Mouse (Mus musculus) lung, embryonic 14.5 days (tissue): ENCODE results near the gene Gmppa. TPM values are rescaled to one million over a fixed set of nuclear protein-coding genes. Genes with fewer than 3 reads are reported as not detected.

ENCODE experiments used
- ATAC-seq: fragments of 200-750 bp; cut with Nextera tagmentation; 2 replicates; pipeline ENCODE4 v1.8.0; 2017; ENCODE audit warnings: mild to moderate bottlenecking, moderate TSS enrichment, moderate library complexity; ENCODE audit not compliant: insufficient read depth
- DNase-seq: peaks from one replicate; pipeline ENCODE4 v3.0.0-alpha.2; 2015
- H3K27ac ChIP-seq: fragments of 300-500 bp; sonication (generic); 2 replicates; pipeline ENCODE4 v1.5.1; 2014; ENCODE audit warnings: low read depth, mild to moderate bottlenecking, moderate library complexity
- H3K27me3 ChIP-seq: fragments of 300-500 bp; sonication (generic); 2 replicates; pipeline ENCODE4 v1.6.1; 2014; ENCODE audit warnings: low read length, control low read depth; ENCODE audit not compliant: insufficient read depth
- H3K36me3 ChIP-seq: fragments of 300-500 bp; sonication (generic); 2 replicates; pipeline ENCODE4 v1.6.1; 2014; ENCODE audit warnings: control low read depth; ENCODE audit not compliant: insufficient read depth
- H3K4me1 ChIP-seq: fragments of 300-500 bp; sonication (generic); 2 replicates; pipeline ENCODE4 v1.6.1; 2014; ENCODE audit warnings: antibody characterized with exemption, control low read depth; ENCODE audit not compliant: insufficient read depth
- H3K4me2 ChIP-seq: fragments of 300-500 bp; sonication (generic); 2 replicates; pipeline ENCODE4 v1.6.1; 2014; ENCODE audit warnings: mild to moderate bottlenecking
- H3K4me3 ChIP-seq: fragments of 300-500 bp; sonication (generic); 2 replicates; pipeline ENCODE4 v1.5.1; 2014; ENCODE audit warnings: low read depth, low read length
- H3K9ac ChIP-seq: fragments of 300-500 bp; sonication (generic); 2 replicates; pipeline ENCODE4 v1.6.1; 2014
- H3K9me3 ChIP-seq: fragments of 300-500 bp; sonication (generic); 2 replicates; pipeline ENCODE4 v1.6.1; 2016; ENCODE audit warnings: low read depth, low read length, control low read depth
- CTCF ChIP-seq: IDR thresholded peaks from 2 replicates; pipeline ENCODE4 v1.5.1; 2016; ENCODE audit warnings: antibody characterized with exemption, low read depth
- WGBS: fragments of 180-500 bp; shearing (Covaris S2); extraction: QIAGEN DNeasy Blood & Tissue Kit; methylation state at CpG from one replicate; pipeline ENCODE4 v1.1.7; 2014; 5-methylcytosine and 5-hydroxymethylcytosine counted together
- polyA plus RNA-seq: library from polyadenylated mRNA; unstranded; fragments of >200 nt; fragmentation: Nextera tagmentation; extraction: Ambion mirVana; gene quantifications from 2 replicates; pipeline ENCODE4 v1.2.1, GENCODE M21; 2014

Gmppa gene
- polyA plus RNA-seq, 1 experiment from 2014 or later: 67.3 TPM

DNA sequence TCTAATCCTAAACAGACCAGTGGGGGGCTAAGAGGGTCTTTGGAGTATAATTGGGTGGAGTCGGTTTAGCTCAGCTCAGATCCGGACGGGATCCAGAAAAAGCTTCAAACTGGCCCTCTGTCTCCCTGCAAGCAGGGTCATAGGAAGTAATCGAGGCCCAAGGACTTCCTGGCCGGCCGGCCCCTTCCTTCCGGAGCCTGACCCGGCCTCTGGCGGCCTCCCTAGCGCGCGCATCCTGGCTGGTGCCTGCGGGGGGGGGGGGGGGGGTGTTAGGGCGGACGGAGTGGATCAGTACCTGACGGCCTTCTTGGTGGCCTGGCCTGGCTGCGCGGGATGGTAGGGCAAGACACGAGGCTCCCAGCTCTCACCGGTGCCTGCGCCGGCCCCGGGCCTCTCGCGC is 42.8 kb downstream of the Gmppa start:
- peaks cover 38% of the 10 kb centered on the region for H3K27me3 ChIP-seq
- peak overlapping the region; percentile 66 for H3K9ac ChIP-seq
- WGBS: under 1% methylated on average over 20 of the region's 25 CpGs
- H3K4me2 ChIP-seq: peak overlapping the region; percentile 79
- no peaks in the 10 kb centered on the region for H3K9me3 ChIP-seq
- H3K27ac ChIP-seq: peak overlapping the region; percentile 81; the same call in 1 of the 2 replicates
- no peak for TF ChIP-seq CTCF
- H3K36me3 ChIP-seq: peaks cover 27% of the 10 kb centered on the region
- H3K4me1 ChIP-seq: 0 out of 2 replicates have a peak, but pooled peaks cover 12% of the 10 kb centered on the region
- peak overlapping the region; percentile 72 for H3K4me3 ChIP-seq
- ATAC-seq (no peak; the same call in 1 of the 2 replicates), DNase-seq (peak; percentile 69)

DNA sequence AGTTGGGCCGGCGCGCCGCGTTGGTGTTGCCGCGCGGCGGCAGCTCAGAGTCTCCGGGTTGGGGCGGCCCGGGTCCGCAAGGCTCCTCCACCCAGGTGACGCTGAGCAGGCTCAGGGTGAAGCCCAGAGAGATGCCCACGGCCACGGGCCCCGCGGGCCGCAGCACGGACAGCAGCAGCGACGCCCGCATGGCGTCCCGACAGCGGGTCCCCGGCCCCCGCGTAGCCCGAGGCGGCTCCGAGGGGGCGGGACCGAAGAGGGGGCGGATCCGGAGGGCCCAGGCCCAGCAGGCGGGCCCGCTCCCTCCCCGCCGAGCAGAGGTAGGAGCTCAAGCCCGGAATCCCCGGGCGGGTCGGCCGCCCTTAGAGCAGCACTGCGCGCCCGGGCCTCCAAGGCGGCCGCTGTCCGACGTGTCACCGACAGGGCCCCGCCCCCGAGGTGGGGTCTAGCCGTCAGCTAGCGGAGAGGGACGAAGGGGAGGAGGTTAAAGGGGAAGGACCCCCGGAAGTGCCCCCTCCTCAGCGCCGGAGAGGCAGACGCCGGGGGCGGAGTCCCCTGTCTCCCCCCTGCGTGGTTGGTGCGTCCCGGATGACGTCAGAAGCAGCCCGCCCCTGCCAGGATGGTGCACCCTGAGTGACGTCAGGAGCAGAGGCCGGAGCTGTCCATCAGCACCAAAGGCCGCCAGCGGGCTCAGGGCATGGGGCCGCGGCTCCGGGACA is 43.3 kb downstream of the Gmppa start, which contains the start of the genes Chpf and Tmem198:
TSS of gene Chpf (minus strand) at position 392 of the 719 bp plus-strand sequence.
TSS of gene Tmem198 (plus strand) at position 617 of the 719 bp plus-strand sequence.
- Histone ChIP-seq H3K27me3 (peaks cover 42% of the 10 kb centered on the region), H3K4me1 (0 out of 2 replicates have a peak, but pooled peaks cover 12% of the 10 kb centered on the region), H3K9me3 (no peaks in the 10 kb centered on the region), H3K9ac (peak within 1 kb of the TSS; percentile 66), H3K4me3 (peak within 1 kb of the TSS; percentile 72), H3K36me3 (peaks cover 25% of the 10 kb centered on the region), H3K27ac (peak within 1 kb of the TSS; percentile 81), H3K4me2 (peak within 1 kb of the TSS; percentile 79)
- 1% methylated on average over 60 of the region's 76 CpGs for WGBS
- ATAC-seq (peak; percentile 94), DNase-seq (peak; percentile 99)
- TF ChIP-seq CTCF: no peak

DNA sequence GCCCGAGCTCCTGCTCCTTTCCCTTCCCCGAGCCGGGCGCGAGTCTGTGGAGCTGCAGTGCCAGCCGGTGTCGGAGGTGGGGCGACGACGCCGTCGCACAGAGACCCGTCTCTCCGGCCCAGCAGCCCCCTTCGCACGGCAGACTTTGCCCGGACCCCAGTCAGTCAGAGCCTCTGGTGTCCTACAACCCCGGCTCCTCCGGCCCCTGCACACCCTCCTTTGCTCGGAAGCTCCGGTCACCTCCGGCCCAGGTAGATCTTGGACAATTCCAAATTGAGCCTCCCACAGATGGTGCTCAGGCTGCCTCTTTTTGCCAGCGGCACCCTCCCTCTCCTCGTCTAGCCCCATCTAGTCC is 43.9 kb downstream of the Gmppa start:
- TF ChIP-seq CTCF: no peak
- Histone ChIP-seq H3K9me3 (no peaks in the 10 kb centered on the region), H3K9ac (no peak overlapping the region)

DNA sequence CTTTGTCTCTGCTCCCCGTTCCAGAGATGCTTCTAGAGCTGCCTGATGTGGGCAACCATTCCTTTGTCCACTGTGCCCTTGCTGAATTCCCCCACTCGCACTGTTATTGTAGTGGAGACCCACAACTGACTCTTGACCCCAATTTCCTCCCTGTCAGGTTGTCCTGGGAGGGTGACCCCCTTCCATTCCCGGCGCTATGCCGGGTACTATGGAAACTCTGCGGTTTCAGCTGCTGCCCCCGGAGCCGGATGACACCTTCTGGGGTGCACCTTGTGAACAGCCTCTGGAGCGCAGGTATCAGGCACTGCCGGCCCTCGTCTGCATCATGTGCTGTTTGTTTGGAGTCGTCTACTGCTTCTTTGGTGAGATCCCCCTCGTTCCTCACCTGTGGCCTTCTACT is 44.3 kb downstream of the Gmppa start:
- DNase-seq (no peak), ATAC-seq (no peak)
- Histone ChIP-seq H3K4me1 (0 out of 2 replicates have a peak, but pooled peaks cover 12% of the 10 kb centered on the region), H3K27ac (no peak overlapping the region), H3K4me3 (peak overlapping the region; percentile 72), H3K9me3 (no peaks in the 10 kb centered on the region), H3K9ac (no peak overlapping the region), H3K36me3 (peaks cover 18% of the 10 kb centered on the region), H3K4me2 (peak overlapping the region; percentile 79), H3K27me3 (peaks cover 51% of the 10 kb centered on the region)
- 23% methylated on average over 13 of the region's 13 CpGs for WGBS
- TF ChIP-seq CTCF: no peak

More for the DNA sequence above, 43.9 kb downstream of the Gmppa start:
- Histone ChIP-seq H3K4me1 (0 out of 2 replicates have a peak, but pooled peaks cover 12% of the 10 kb centered on the region), H3K27ac (peak overlapping the region; percentile 81; the same call in 1 of the 2 replicates), H3K36me3 (peaks cover 22% of the 10 kb centered on the region), H3K4me2 (peak overlapping the region; percentile 79), H3K27me3 (peaks cover 47% of the 10 kb centered on the region), H3K4me3 (peak overlapping the region; percentile 72)
- 2% methylated on average over 24 of the region's 24 CpGs for WGBS
- no peak for ATAC-seq
- DNase-seq: no peak

DNA sequence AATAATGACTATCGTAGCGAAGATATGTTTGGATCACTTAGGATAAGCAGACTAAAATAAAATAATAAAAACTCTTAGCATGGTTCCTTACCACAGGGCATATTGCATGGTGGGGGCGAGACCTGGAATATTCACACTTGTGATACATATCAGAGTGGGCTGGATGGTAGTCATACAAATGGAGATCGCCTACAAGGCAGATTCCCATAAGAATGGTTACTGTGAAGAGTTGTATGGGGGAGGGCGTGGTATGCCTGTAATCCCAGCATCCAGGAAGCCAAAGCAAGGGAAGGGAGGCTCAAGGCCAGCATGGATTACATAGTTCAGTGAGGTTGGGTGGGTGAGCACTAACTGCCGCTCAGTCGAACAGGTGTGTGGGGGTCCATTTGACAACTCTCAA is 45.0 kb downstream of the Gmppa start:
- ATAC-seq (no peak), DNase-seq (no peak)
- Histone ChIP-seq H3K36me3 (peaks cover 11% of the 10 kb centered on the region), H3K4me2 (no peak overlapping the region), H3K27me3 (peaks cover 53% of the 10 kb centered on the region), H3K4me1 (0 out of 2 replicates have a peak, but pooled peaks cover 12% of the 10 kb centered on the region), H3K4me3 (no peak overlapping the region), H3K9me3 (no peaks in the 10 kb centered on the region), H3K27ac (no peak overlapping the region), H3K9ac (no peak overlapping the region)
- 76% methylated on average over 7 of the region's 7 CpGs for WGBS
- no peak for TF ChIP-seq CTCF

DNA sequence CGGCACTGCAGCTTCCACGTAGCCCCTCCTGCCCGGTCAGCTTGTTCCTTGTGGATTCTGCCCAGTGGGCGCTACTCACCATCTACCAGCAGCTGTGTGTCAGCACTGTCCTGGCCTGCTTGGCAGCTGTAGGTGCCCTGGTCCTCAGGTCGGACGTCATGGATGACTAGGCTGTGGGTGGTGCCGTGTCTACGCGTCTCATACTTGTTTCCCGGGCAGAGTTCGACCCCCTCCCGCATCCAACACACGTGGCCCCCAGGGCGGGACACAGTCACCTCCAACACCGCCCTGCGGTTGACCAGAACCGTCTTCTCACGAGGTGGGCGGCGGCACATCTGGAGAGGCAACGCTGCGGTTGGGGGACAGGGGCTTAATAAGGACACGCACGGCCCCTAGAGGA is 50.8 kb downstream of the Gmppa start:
- no peaks in the 10 kb centered on the region for H3K9me3 ChIP-seq
- no peak for DNase-seq
- peak overlapping the region; percentile 79 for H3K4me2 ChIP-seq
- WGBS: 9% methylated on average over 24 of the region's 24 CpGs
- peak overlapping the region; percentile 47; the same call in 1 of the 2 replicates for H3K4me3 ChIP-seq
- H3K27me3 ChIP-seq: peaks cover 67% of the 10 kb centered on the region
- no peak for TF ChIP-seq CTCF
- peaks cover 30% of the 10 kb centered on the region for H3K36me3 ChIP-seq
- peaks cover 5% of the 10 kb centered on the region; the same call in 1 of the 2 replicates for H3K4me1 ChIP-seq
- H3K27ac ChIP-seq: no peak overlapping the region
- no peak for ATAC-seq
- H3K9ac ChIP-seq: no peak overlapping the region

DNA sequence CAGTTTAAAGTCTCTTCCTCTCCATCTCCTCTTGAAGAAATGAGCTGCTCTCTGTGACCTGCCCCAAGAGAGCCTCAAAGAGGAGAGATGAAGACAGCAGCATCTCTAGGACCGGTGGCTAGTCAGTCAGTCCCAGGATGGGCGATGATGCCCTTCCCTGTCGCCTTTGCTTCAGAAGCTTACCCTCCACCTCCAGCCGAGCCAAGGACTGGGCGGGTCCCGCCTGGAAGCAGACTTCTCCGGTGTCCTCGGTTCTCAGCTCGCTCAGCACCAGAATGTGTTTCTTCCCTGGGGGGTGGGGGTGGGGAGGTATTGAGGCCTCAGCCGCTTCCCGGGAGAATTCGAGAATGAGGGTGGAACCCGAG is 51.3 kb downstream of the Gmppa start:
- Histone ChIP-seq H3K9ac (no peak overlapping the region), H3K27me3 (peaks cover 65% of the 10 kb centered on the region), H3K27ac (no peak overlapping the region), H3K4me3 (peak overlapping the region; percentile 47), H3K4me2 (peak overlapping the region; percentile 79), H3K36me3 (peaks cover 35% of the 10 kb centered on the region), H3K9me3 (no peaks in the 10 kb centered on the region), H3K4me1 (peaks cover 5% of the 10 kb centered on the region; the same call in 1 of the 2 replicates)
- WGBS: 2% methylated on average over 13 of the region's 13 CpGs
- ATAC-seq (peak; percentile 14; the same call in 1 of the 2 replicates), DNase-seq (no peak)
- no peak for TF ChIP-seq CTCF
